Mouse (Mus musculus) spleen, postnatal 4 days (tissue): Measurements from ENCODE around the gene BC048679.
"Not testable (repeated sequence)": the region's sequence is repeated elsewhere in the genome, so short reads cannot be mapped to it uniquely, and the experiment has no call there.

Experiments used
- DNase-seq, 2 experiments: peaks; one replicate each; pipeline ENCODE4 v3.0.0; 2022; ENCODE audit warnings: low spot score in 2 of 2

BC048679 gene

DNA sequence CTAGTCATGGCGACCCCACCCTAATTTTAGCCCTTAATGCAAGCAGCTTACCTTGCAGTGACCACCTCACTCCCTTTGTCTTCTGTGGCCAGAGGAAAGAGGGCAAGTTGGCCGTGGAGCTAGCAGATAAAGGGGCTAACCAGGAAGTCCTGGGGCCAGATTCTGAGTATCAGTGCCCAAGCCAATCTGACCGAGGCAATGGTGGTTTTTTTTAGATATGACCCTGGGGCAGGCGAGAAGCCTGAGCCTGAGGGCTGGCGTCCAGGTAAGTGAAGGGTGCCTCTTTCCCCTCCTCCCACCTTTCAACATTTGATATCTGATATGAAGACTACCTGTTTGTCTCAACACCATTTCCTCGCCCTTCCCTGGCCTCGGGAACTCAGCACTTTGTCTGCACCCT lies at the start of gene BC048679:
TSS of gene BC048679 (minus strand) at position 101 of the 400 bp plus-strand sequence.
- no peak for DNase-seq

DNA sequence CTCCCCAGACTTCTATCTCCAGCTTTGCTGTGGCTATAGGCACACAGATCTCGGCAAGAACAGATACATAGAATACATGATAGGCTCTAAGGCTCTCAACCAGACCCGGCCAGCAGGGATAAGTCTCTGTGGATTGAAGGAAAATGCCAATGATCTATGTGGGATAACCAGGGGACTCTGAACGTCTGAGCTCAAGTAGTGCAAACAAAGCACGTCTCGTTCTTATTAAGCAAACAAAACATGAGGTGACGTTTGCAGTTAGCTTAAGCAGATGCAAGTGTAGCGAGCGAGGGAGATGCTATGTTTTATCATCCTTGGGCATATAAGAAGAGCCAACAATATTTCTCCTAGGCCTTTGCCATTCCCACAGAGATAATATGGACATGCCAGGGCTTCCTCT lies 44.9 kb upstream of the BC048679 start:
- DNase-seq = no peak

GRCm38 (mm10) chr7:81541924-81542524 lies 43.9 kb upstream of the BC048679 start:
- no peak for DNase-seq

DNA sequence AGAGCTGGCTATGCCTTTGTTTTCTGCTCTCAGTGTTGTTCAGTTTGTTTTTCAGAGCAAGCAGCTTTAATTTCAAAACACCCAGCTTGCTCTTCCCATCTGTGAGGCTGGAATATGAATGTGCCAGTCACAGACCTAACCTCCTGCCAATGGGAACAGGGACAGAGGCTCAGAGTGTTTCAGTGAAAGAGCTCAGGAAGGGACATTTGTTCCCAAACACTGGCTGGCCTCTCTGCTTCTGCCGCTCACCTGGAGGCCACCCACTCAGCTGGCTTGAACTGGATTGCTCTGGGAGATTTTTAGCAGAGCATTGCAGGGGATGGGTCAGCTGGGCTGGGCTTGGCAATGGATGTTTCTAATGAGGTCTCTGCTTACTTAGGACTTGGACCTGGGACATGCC lies 42.9 kb upstream of the BC048679 start:
- DNase-seq = no peak

DNA sequence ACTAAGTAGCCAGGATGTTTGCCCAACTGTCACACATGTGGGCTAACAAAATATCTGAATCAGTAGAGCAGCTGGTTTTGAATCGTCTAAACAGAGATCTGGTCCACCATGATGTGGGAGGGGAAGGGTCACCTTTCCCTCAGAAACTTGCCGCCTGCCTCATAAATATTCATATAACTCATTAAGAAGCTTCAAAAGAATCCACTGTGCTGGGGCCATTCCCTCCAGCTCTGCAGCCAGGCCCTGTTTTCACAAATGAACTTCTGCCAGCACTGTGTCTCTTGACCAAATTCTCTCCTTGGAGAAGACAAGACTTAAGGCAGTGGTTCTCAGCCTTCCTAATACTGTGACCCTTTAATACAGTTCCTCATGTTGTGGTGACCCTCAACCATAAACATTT lies 41.5 kb upstream of the BC048679 start:
- no peak for DNase-seq

GRCm38 (mm10) chr7:81538070-81538675 lies 40.1 kb upstream of the BC048679 start:
- DNase-seq = no peak

DNA sequence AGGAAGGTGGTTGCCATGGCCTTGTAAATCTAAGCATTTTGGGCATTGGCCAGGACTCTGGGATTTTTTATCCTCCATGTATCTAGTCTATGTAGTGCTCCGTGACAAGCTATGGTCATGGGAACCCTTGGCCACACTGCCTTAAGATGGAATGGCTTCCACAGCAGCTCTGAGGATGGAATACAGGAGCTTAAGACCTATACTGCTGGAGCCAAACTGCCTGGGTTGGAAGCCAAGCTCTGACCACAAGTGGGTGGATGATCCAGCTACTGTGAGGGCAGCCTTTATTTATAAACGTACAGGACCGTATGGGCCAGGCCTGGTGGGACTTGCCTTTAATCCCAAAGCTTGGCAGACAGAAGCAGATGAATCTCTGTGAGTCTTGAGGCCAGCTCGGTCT lies 38.4 kb upstream of the BC048679 start:
- no peak for DNase-seq

DNA sequence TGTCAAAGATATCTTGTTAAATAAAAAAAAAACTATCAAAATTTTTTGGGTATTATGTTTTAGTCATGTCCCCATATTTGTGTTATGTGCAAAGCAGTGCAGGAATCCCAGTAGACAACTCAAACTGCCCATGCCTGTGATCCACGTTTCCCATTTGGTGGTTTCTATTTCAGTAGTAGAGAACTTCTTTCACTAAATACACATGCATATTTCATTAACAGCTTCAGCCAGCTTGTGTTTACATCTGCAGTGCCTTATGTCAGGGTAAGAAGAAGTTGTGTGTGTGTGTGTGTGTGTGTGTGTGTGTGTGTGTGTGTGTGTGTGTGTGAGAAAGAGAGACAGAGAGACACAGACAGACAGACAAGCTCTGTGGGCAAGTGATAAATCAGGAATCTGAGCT lies 33.4 kb upstream of the BC048679 start:
- no peak for DNase-seq

DNA sequence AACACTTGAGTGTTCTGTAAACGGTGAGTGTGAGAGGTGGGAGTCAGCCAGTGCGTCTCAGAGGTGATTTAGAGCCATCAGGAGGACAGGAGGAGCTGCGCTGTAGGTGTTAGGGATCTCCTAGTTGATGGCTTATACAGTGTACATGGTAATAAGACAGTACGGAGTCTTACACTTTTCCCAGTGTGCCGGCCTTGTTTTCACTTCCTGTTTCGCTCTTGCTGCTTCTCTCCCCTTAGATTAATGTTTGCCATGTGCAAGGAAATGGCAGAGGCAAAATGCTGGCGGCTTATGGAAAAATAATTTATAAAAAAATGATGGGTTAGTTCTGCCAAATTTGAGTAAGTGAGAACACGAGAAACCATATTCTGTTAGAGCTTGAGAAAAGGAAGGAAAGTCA lies 30.8 kb upstream of the BC048679 start:
- no peak for DNase-seq

DNA sequence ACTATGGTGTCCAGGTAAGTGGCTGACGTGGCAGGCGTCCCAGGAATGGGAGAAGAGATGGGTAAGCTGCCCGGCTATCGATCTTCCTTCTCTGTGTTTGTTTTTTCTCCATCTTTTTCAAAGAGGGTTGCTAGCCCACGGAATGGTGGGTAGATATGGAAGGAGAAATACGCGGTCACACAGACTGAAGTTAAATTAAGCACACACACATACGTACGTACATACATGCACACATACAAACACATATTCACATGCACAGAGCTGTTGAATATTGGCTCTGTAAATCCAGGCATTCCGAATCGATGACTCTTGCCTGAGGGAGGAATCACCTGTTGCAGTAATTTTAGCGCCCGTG lies 25.6 kb upstream of the BC048679 start:
- DNase-seq = no peak

DNA sequence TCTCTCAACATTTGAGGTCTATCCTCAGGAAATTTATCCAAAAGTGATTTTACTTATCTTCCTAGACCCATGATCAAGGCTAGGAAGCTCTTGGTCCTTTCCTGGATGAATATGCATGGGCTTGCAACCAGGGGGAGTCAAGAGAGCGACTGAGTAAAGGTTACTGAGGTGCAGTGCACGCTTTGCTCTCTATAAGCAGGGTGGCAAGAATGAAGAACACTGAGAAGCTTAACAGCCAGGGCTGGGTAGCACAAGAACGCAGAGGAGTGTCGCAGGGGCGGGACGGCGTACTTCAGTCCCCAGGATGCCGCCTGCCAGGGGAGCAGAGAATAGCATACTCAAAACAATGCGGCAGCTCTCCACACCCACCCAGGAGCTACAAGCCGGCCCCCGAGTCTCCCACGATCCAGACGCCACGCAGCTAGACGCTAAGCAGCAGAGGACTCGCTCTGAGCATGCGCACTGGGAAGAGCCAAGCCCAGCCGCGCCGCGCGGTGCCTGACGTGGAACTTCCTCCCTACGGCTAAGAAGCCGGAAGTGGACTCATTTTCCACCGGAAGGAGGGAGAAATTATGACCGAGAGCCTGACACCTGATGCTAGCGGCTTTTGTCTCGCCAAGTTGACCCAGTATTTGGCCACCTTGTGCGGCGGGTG lies 25.1 kb upstream of the BC048679 start:
- peak; percentile 85 to 93 for DNase-seq

DNA sequence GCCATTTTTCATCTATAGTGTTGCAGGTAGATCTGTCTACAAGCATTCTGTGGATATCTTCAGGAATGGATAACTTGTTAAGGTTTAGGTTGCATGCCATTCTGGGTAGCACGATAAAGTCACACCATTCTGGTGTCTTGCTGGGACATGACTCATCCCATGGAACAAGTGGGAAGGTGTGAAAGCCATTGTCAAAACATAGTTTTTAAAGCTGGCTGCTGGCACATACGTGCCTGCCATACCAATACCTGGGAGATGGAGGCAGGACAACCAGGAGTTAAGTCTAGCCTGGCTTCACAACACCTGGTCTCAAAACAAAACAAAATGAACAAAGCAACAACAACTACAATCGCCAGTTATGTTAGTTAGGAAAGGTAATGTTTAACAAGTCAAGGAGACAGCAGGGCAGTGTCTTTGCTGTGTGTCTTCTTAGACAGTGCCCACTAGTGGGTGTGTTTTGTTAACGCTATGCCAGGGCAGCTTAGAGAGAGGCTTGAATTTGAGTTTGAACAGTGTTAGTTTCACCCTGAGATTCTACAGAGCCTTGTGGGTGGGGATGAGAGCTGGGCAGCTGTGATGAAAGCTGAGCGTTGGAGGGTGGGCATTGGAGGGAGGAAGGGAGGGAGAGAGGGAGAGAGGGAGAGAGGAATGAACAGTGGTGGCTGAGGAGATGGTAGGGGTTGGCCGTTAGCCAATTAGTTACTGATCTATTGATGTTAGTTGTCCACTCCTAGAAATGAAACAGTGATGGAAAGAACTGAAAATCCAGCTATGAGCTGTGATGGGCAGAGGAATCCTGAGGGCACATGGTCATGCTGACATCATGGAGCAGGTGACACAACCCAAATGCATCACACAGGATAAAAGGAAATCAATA lies 18.3 kb upstream of the BC048679 start:
- no peak for DNase-seq

GRCm38 (mm10) chr7:81514906-81515590 lies 17.0 kb upstream of the BC048679 start:
- no peak for DNase-seq

DNA sequence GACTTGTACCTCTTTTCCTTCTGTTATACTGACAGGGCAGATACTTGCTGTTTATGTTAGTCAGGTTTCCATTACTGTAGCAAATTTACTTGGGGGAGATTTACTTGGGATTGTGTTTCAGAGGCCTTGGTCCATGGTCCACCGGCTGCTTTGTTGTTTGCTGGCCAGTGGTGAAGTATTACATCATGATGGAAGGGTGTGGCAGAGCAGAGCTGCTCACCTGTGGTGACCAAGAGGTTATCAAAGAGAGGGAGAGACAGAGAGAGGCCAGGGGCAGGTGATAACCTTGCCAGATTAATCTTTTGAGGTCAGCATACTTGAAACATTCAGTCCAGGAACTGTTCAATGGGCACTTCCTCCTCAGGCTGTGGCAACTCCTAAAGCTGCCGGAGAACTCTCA lies 3.0 kb upstream of the BC048679 start:
- DNase-seq = no peak

GRCm38 (mm10) chr7:81497171-81497570 lies 910 bp downstream of the BC048679 start:
- no peak for DNase-seq

DNA sequence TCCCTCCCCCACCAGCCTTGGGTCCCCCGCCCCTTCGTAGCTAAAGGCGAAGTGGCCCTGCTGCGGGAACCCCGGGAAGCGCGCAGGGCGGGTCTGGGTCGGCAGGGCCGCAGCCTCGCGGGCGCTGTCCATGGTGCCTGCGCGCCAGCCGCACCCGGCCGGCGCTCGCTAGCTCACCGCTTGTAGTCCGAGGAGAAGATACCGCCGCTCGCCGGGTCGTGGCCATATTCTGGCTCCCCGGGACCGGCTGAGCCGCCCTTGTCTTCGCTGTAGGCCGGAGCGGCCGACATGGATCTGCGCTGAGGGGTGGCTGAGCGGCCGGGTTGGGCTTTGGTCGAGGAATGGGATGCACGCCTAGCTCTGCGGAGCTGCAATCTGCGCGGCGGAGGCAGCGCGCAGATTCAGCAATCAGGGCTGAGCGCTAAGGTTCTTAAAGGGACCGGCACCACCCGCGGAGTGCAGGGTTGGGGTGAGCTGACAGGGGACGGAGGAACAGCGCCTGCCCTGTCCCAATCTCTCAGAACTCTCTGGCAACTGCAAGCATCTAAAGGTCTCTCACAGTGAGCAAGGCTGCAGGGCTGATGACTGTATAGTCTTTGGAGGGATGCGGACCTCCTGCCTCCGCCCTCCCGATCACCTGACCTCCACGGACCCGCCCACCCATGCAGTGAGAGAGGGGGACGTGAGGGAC lies 4.6 kb downstream of the BC048679 start, which contains the start of gene Ap3b2:
TSS of gene Ap3b2 (minus strand) at position 595 of the 691 bp plus-strand sequence.
- peak; percentile 32 to 79 for DNase-seq

- DNase-seq = no peak
Observed at GRCm38 (mm10) chr7:81492628-81493027, 5.5 kb downstream of the BC048679 start.

GRCm38 (mm10) chr7:81489649-81490048 lies 8.4 kb downstream of the BC048679 start:
- DNase-seq = no peak

DNA sequence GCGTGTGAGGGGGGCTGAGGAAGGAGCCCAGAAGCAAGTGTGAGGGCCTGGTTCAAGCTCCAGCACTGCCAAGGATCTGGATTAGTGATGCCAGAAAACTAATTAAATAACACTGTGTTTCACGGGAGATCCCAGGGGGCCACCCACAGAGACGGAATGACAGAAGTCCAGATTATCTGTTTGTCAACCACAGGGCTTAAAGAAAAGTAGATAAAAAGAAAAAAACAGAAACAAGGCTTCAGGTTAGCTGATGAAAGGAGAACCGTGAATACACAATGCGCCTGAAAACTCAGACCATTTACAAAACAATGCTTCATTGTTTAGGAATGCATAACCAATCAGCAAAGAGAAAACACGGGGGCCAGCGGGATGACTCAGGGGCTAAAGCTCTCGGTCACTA lies 17.3 kb downstream of the BC048679 start:
- no peak for DNase-seq

DNA sequence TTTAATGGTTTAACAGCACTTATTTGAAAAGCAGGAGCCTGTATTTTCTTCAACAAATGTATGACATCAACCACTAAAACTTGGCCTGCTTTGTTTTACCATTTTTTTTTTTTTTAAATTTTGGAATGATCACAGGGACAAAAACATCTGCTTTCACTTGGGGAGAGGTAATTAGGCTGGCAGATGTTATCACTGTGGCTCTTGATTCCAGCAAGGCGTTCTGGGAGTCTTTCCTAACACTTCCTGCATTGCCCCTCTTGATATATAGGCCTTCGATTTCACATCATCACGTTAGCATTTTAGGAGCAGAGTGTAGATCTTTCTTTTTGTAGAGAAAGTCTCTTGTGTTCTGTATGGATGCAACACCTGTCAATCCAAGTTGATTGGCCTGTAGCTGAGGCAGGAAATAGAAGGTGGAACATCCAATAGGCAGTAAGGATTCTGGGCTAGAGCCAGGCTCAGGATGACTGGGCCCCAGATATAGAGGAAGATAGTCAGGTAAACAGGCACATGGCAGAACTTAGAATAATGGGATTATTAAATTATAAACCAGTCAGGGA lies 18.5 kb downstream of the BC048679 start:
- no peak for DNase-seq

DNA sequence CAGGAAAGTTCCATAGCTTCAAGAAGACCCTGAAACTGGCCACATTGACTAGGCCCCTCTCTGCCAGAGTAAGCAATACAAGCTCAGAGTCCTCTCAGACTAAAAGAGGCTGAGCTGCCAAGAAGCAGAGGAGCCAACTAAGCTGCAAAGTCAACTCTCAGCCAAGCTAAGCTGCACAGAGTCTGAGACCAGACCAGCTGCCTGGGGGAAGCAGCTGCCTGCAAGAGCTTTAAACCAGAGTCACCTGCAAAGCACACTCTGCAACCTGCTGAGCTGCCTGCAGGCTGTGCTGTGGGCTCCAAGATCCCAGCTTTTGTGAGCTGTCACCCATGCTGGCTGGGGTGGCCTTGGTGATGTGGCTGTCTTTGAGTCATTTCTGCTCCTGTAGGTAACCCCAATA lies 19.8 kb downstream of the BC048679 start:
- not testable (repeated sequence) for DNase-seq
